Mouse (Mus musculus): Measurements from ENCODE around the gene Tap1. TPM values are rescaled to one million over a fixed set of nuclear protein-coding genes. Genes with fewer than 3 reads are reported as not detected.

Gene Tap1
- 8.0 and 13.6 TPM in 2 replicates for polyA plus RNA-seq (2015; fragmentation: Nextera tagmentation; extraction: Ambion mirVana)

GRCm38 (mm10) chr17:34187261-34187916 is at the start of gene Tap1, which contains the start of gene Psmb9:
TSS of gene Tap1 (plus strand) at chr17:34187553.
TSS of gene Psmb9 (minus strand) at chr17:34187764.

GRCm38 (mm10) chr17:34143033-34143432 is 44.3 kb upstream of the Tap1 start, which contains the start of gene H2-DMb2:
TSS of gene H2-DMb2 (plus strand) at chr17:34143307.

GRCm38 (mm10) chr17:34152923-34153322 is 34.4 kb upstream of the Tap1 start, which contains the start of gene H2-DMb1:
TSS of gene H2-DMb1 (plus strand) at chr17:34153072.

GRCm38 (mm10) chr17:34196941-34197894 is 9.9 kb downstream of the Tap1 start, which contains the start of gene Psmb8:
TSS of gene Psmb8 (plus strand) at chr17:34197721.

GRCm38 (mm10) chr17:34203444-34203843 is 16.1 kb downstream of the Tap1 start, which contains the start of gene Tap2:
TSS of gene Tap2 (plus strand) at chr17:34203527.

GRCm38 (mm10) chr17:34238706-34239105 is 51.4 kb downstream of the Tap1 start, which contains the start of gene H2-Ob:
TSS of gene H2-Ob (plus strand) at chr17:34238903.

Other genes starting within 250 kb of the Tap1 start
- gene Pfdn6, start 247.2 kb upstream of the Tap1 start, polyA plus RNA-seq (2015; fragmentation: Nextera tagmentation; extraction: Ambion mirVana): 108 and 142 TPM in 2 replicates
- gene Wdr46, start 246.9 kb upstream of the Tap1 start, polyA plus RNA-seq (2015; fragmentation: Nextera tagmentation; extraction: Ambion mirVana): 17.5 and 21.3 TPM in 2 replicates
- gene B3galt4, start 236.1 kb upstream of the Tap1 start, polyA plus RNA-seq (2015; fragmentation: Nextera tagmentation; extraction: Ambion mirVana): 7.6 and 8.1 TPM in 2 replicates
- gene Vps52, start 231.7 kb upstream of the Tap1 start, polyA plus RNA-seq (2015; fragmentation: Nextera tagmentation; extraction: Ambion mirVana): 28.4 and 40.1 TPM in 2 replicates
- 2,003 and 3,084 TPM in 2 replicates for gene Rps18, start 231.6 kb upstream of the Tap1 start, polyA plus RNA-seq (2015; fragmentation: Nextera tagmentation; extraction: Ambion mirVana)
- gene H2-K1, start 187.2 kb upstream of the Tap1 start, polyA plus RNA-seq (2015; fragmentation: Nextera tagmentation; extraction: Ambion mirVana): 146 and 274 TPM in 2 replicates
- gene Ring1, start 162.9 kb upstream of the Tap1 start, polyA plus RNA-seq (2015; fragmentation: Nextera tagmentation; extraction: Ambion mirVana): 22.3 and 29.6 TPM in 2 replicates
- 105 and 163 TPM in 2 replicates for gene H2-Ke6, start 159.5 kb upstream of the Tap1 start, polyA plus RNA-seq (2015; fragmentation: Nextera tagmentation; extraction: Ambion mirVana)
- 99.2 and 160 TPM in 2 replicates for gene Slc39a7, start 155.9 kb upstream of the Tap1 start, polyA plus RNA-seq (2015; fragmentation: Nextera tagmentation; extraction: Ambion mirVana)
- 33.2 and 38.4 TPM in 2 replicates for gene Rxrb, start 155.7 kb upstream of the Tap1 start, polyA plus RNA-seq (2015; fragmentation: Nextera tagmentation; extraction: Ambion mirVana)
- 0.25 and 0.80 TPM in 2 replicates for gene Col11a2, start 148.1 kb upstream of the Tap1 start, polyA plus RNA-seq (2015; fragmentation: Nextera tagmentation; extraction: Ambion mirVana)
- 0.25 TPM in 1 of 2 replicates, not detected in the other for gene H2-Oa, start 95.2 kb upstream of the Tap1 start, polyA plus RNA-seq (2015; fragmentation: Nextera tagmentation; extraction: Ambion mirVana)
- 10.2 and 13.7 TPM in 2 replicates for gene H2-DMa, start 68.0 kb upstream of the Tap1 start, polyA plus RNA-seq (2015; fragmentation: Nextera tagmentation; extraction: Ambion mirVana)
- 69.4 and 71.0 TPM in 2 replicates for gene Brd2, start 64.9 kb upstream of the Tap1 start, polyA plus RNA-seq (2015; fragmentation: Nextera tagmentation; extraction: Ambion mirVana)
- gene H2-DMb2, start 44.2 kb upstream of the Tap1 start, polyA plus RNA-seq (2015; fragmentation: Nextera tagmentation; extraction: Ambion mirVana): 0.44 and 0.97 TPM in 2 replicates
- gene H2-DMb1, start 34.5 kb upstream of the Tap1 start, polyA plus RNA-seq (2015; fragmentation: Nextera tagmentation; extraction: Ambion mirVana): 1.9 and 2.3 TPM in 2 replicates
- 16.0 and 17.9 TPM in 2 replicates for gene Psmb9, start 211 bp downstream of the Tap1 start, polyA plus RNA-seq (2015; fragmentation: Nextera tagmentation; extraction: Ambion mirVana)
- gene Psmb8, start 10.2 kb downstream of the Tap1 start, polyA plus RNA-seq (2015; fragmentation: Nextera tagmentation; extraction: Ambion mirVana): 43.3 and 45.2 TPM in 2 replicates
- 10.7 and 23.8 TPM in 2 replicates for gene Tap2, start 16.0 kb downstream of the Tap1 start, polyA plus RNA-seq (2015; fragmentation: Nextera tagmentation; extraction: Ambion mirVana)
- gene H2-Ob, start 51.4 kb downstream of the Tap1 start, polyA plus RNA-seq (2015; fragmentation: Nextera tagmentation; extraction: Ambion mirVana): 0.16 and 0.21 TPM in 2 replicates
- gene H2-Ab1, start 70.1 kb downstream of the Tap1 start, polyA plus RNA-seq (2015; fragmentation: Nextera tagmentation; extraction: Ambion mirVana): 8.1 and 12.1 TPM in 2 replicates
- 5.4 and 5.7 TPM in 2 replicates for gene H2-Aa, start 100.3 kb downstream of the Tap1 start, polyA plus RNA-seq (2015; fragmentation: Nextera tagmentation; extraction: Ambion mirVana)
- 4.8 and 6.7 TPM in 2 replicates for gene H2-Eb1, start 118.3 kb downstream of the Tap1 start, polyA plus RNA-seq (2015; fragmentation: Nextera tagmentation; extraction: Ambion mirVana)
- gene H2-Eb2, start 138.1 kb downstream of the Tap1 start, polyA plus RNA-seq (2015; fragmentation: Nextera tagmentation; extraction: Ambion mirVana): not detected in 2 replicates
- gene Btnl2, start 167.3 kb downstream of the Tap1 start, polyA plus RNA-seq (2015; fragmentation: Nextera tagmentation; extraction: Ambion mirVana): 0.12 and 0.22 TPM in 2 replicates
- not detected in 2 replicates for gene Btnl1, start 189.6 kb downstream of the Tap1 start, polyA plus RNA-seq (2015; fragmentation: Nextera tagmentation; extraction: Ambion mirVana)
- gene BC051142, start 211.3 kb downstream of the Tap1 start, polyA plus RNA-seq (2015; fragmentation: Nextera tagmentation; extraction: Ambion mirVana): 1.4 and 2.6 TPM in 2 replicates